Mouse (Mus musculus): Measurements from ENCODE around the gene 1810037I17Rik. TPM values are rescaled to one million over a fixed set of nuclear protein-coding genes. Genes with fewer than 3 reads are reported as not detected.
"Not testable (repeated sequence)": the region's sequence is repeated elsewhere in the genome, so short reads cannot be mapped to it uniquely, and the experiment has no call there.

1810037I17Rik gene
- polyA plus RNA-seq, 1 experiment from 2014 or later = 150 TPM

DNA sequence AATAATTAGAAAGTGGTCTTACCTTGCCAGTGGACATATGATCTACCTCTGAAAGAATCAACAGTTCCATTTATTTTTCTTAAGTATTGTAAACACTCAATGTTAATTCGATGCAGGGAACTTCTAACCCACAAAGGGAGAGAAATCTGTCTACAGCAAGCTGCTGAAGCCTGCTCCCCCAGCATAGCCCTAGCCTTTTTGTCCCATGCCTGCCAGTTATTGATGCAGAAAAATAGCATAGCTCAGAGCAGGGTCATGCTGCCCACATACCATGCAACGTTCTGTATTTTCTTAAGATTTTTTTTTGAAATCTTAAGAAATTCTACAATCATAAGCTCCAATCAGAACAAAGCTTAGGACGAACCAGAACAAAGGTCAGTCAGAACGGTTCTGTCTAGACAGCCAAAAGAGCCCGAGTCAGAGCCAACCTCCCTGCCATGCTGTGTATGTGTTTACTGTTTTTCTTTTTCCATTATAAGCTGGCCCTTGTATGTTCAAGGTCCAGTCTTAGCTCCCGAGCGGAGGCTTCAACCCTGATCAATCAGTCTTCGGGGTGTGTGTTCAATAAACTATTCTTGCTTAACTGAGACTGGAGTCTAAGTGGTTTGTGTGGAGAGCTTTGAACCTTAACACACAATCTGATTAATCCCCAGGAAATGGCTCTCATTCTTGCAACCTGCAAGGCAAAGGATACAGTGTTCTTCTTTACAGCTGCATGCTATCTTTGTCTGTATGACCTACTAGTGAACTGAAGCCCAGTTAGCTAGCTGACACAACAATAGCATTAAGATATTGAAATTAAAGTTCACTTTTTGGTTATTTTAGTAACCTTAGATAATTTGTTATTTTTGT, 2.1 kb upstream of the 1810037I17Rik start:
- Histone ChIP-seq H3K27ac (ENCODE audit: low read length) (no peak overlapping the region), H3K4me3 (ENCODE audit: low read depth, low read length) (no peak overlapping the region), H3K9me3 (ENCODE audit: control insufficient read depth, low read depth, low read length) (no peaks in the 10 kb centered on the region), H3K27me3 (ENCODE audit: control insufficient read depth, insufficient read depth, low read length) (no peaks in the 10 kb centered on the region), H3K36me3 (ENCODE audit: control insufficient read depth, insufficient read depth, low read length) (no peaks in the 10 kb centered on the region), H3K9ac (replicated peaks; ENCODE audit: low read depth, low read length) (no peak overlapping the region), H3K4me1 (ENCODE audit: control insufficient read depth, insufficient read depth, low read length) (peaks cover 4% of the 10 kb centered on the region; the same call in 1 of the 2 replicates), H3K4me2 (replicated peaks; ENCODE audit: low read depth, low read length) (no peak overlapping the region)
- WGBS = 67% methylated on average over 8 of the region's 8 CpGs
- ATAC-seq (ENCODE audit: insufficient number of reproducible peaks, insufficient read depth, low FRiP score, low read depth) = no peak

DNA sequence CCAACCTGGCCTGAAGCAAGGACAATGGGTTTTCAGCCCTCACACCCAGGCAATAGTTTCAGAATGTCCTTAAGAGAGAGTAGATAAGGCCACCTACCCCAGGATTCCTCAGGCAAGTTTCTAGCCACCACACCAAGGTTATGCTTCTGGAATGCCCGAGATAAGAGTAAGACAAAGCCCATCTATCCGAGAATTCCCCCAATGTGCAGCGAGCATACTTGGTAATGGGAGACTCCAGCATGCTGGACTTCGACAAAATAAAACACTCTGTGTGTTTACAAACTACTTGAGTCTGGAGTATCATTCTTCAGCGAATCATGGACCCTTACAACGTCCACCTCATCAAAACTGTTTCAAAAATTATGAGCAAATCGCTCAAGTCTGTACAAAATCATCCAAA, 856 bp upstream of the 1810037I17Rik start:
- peak overlapping the region; percentile 75; the same call in 1 of the 2 replicates for H3K27ac ChIP-seq (ENCODE audit: low read length)

DNA sequence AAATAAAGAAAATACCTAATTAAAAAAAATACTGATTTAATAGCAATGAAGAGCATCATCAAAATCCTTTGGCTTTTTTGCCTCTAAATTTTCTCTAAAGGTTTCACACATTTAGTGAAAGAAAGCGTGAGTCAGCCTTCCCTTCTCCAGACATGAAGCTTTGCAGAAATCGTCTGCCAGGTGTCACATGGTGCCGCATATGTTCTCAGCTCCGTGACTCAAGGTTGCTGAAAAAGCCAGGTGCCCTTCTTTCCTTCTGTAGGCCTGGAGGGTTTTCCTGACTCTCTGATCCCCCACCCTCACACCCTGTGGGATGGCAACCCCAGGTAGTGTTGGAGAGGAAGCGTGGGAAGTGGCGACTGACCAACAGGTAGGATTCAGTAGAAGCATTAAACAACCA, 5.7 kb downstream of the 1810037I17Rik start:
- ATAC-seq (ENCODE audit: insufficient number of reproducible peaks, insufficient read depth, low FRiP score, low read depth) = no peak
- no peak overlapping the region for H3K4me3 ChIP-seq (ENCODE audit: low read depth, low read length)
- no peak overlapping the region for H3K4me2 ChIP-seq (replicated peaks; ENCODE audit: low read depth, low read length)
- no peak overlapping the region for H3K9ac ChIP-seq (replicated peaks; ENCODE audit: low read depth, low read length)
- 89% methylated on average over 6 of the region's 6 CpGs for WGBS
- no peaks in the 10 kb centered on the region for H3K4me1 ChIP-seq (ENCODE audit: control insufficient read depth, insufficient read depth, low read length)
- no peaks in the 10 kb centered on the region for H3K9me3 ChIP-seq (ENCODE audit: control insufficient read depth, low read depth, low read length)
- no peak overlapping the region for H3K27ac ChIP-seq (ENCODE audit: low read length)
- H3K27me3 ChIP-seq (ENCODE audit: control insufficient read depth, insufficient read depth, low read length) = no peaks in the 10 kb centered on the region
- H3K36me3 ChIP-seq (ENCODE audit: control insufficient read depth, insufficient read depth, low read length) = no peaks in the 10 kb centered on the region; the same call in 1 of the 2 replicates

More for the DNA sequence above, 856 bp upstream of the 1810037I17Rik start:
- Histone ChIP-seq H3K9me3 (ENCODE audit: control insufficient read depth, low read depth, low read length) (no peaks in the 10 kb centered on the region), H3K4me1 (ENCODE audit: control insufficient read depth, insufficient read depth, low read length) (peaks cover 4% of the 10 kb centered on the region; the same call in 1 of the 2 replicates), H3K9ac (replicated peaks; ENCODE audit: low read depth, low read length) (no peak overlapping the region), H3K36me3 (ENCODE audit: control insufficient read depth, insufficient read depth, low read length) (no peaks in the 10 kb centered on the region), H3K27me3 (ENCODE audit: control insufficient read depth, insufficient read depth, low read length) (no peaks in the 10 kb centered on the region), H3K4me3 (ENCODE audit: low read depth, low read length) (peak overlapping the region; percentile 63), H3K4me2 (replicated peaks; ENCODE audit: low read depth, low read length) (peak overlapping the region; percentile 48)
- no peak for ATAC-seq (ENCODE audit: insufficient number of reproducible peaks, insufficient read depth, low FRiP score, low read depth)
- 54% methylated on average over 7 of the region's 7 CpGs for WGBS

DNA sequence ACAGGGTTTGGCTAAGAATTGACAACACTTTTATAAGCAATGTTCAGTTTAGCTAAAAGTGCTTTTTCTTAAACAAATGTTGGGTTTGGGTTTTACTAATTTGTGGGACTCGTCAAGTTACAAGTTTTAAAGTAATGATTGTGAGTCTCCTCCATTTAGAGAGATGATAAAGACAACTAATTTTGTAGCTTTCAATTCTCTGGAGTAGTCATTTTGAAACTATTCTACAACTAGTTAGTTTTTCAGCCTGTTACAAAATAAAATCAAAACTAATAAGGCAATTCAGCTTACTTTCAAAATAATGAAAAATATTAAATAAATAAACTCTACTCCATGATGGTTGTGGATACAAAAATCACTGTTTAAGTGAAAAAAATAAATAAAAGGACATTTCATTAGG, 8.5 kb downstream of the 1810037I17Rik start:
- no peak overlapping the region for H3K9ac ChIP-seq (replicated peaks; ENCODE audit: low read depth, low read length)
- no peak overlapping the region for H3K4me2 ChIP-seq (replicated peaks; ENCODE audit: low read depth, low read length)
- no peaks in the 10 kb centered on the region for H3K27me3 ChIP-seq (ENCODE audit: control insufficient read depth, insufficient read depth, low read length)
- no peaks in the 10 kb centered on the region for H3K9me3 ChIP-seq (ENCODE audit: control insufficient read depth, low read depth, low read length)
- no peak overlapping the region for H3K4me3 ChIP-seq (ENCODE audit: low read depth, low read length)
- no peaks in the 10 kb centered on the region; the same call in 1 of the 2 replicates for H3K36me3 ChIP-seq (ENCODE audit: control insufficient read depth, insufficient read depth, low read length)
- ATAC-seq (ENCODE audit: insufficient number of reproducible peaks, insufficient read depth, low FRiP score, low read depth) = no peak
- H3K4me1 ChIP-seq (ENCODE audit: control insufficient read depth, insufficient read depth, low read length) = no peaks in the 10 kb centered on the region
- 85% methylated on average over 1 of the region's 1 CpGs for WGBS
- H3K27ac ChIP-seq (ENCODE audit: low read length) = no peak overlapping the region

DNA sequence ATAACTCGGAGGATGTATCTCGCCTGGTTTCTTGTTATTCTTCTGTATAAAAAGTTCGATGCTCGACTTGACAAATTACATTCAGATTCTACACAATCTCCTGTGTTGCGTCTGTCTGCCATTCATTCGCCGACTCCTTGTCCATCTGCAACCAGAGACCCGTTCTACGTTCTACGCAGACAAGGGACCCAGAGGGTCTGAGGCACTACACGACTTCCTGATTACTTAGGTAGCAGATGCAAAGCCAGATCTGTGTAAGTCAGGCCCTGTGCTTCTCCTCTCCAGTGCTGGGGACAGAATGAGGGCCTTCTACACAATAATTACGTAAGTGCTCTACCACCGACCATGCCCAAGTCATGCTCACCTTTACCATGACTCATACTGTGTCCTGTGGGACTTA, 13.2 kb downstream of the 1810037I17Rik start:
- H3K27ac ChIP-seq (ENCODE audit: low read length); H3K4me1 ChIP-seq (ENCODE audit: control insufficient read depth, insufficient read depth, low read length); H3K9me3 ChIP-seq (ENCODE audit: control insufficient read depth, low read depth, low read length); H3K27me3 ChIP-seq (ENCODE audit: control insufficient read depth, insufficient read depth, low read length); H3K4me3 ChIP-seq (ENCODE audit: low read depth, low read length); H3K4me2 ChIP-seq (replicated peaks; ENCODE audit: low read depth, low read length); H3K36me3 ChIP-seq (ENCODE audit: control insufficient read depth, insufficient read depth, low read length); H3K9ac ChIP-seq (replicated peaks; ENCODE audit: low read depth, low read length); ATAC-seq (ENCODE audit: insufficient number of reproducible peaks, insufficient read depth, low FRiP score, low read depth): not testable (repeated sequence)
- WGBS = 80% methylated on average over 13 of the region's 13 CpGs

DNA sequence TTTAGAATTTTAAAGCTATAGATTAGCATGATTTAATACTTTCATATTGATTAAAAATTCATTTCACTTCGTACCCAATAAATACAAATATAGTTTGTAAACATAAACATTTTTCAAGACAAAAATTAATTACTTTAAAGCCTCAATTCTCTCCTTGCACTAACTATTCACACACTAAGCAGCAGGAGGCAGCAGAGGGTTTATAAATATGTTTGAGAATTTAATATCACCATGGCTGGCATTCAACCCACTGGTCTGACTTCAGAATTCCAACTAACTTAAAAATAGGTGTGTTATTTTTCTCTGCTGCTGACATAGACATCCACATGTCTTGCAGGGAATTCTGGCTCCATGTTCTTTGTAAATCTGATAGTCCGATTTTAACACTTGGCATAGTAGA, 15.2 kb downstream of the 1810037I17Rik start:
- Histone ChIP-seq H3K4me1 (ENCODE audit: control insufficient read depth, insufficient read depth, low read length) (no peaks in the 10 kb centered on the region), H3K4me3 (ENCODE audit: low read depth, low read length) (no peak overlapping the region), H3K27me3 (ENCODE audit: control insufficient read depth, insufficient read depth, low read length) (no peaks in the 10 kb centered on the region), H3K9ac (replicated peaks; ENCODE audit: low read depth, low read length) (no peak overlapping the region), H3K9me3 (ENCODE audit: control insufficient read depth, low read depth, low read length) (no peaks in the 10 kb centered on the region), H3K27ac (ENCODE audit: low read length) (no peak overlapping the region), H3K4me2 (replicated peaks; ENCODE audit: low read depth, low read length) (no peak overlapping the region), H3K36me3 (ENCODE audit: control insufficient read depth, insufficient read depth, low read length) (no peaks in the 10 kb centered on the region)
- 80% methylated on average over 2 of the region's 2 CpGs for WGBS
- no peak for ATAC-seq (ENCODE audit: insufficient number of reproducible peaks, insufficient read depth, low FRiP score, low read depth)

DNA sequence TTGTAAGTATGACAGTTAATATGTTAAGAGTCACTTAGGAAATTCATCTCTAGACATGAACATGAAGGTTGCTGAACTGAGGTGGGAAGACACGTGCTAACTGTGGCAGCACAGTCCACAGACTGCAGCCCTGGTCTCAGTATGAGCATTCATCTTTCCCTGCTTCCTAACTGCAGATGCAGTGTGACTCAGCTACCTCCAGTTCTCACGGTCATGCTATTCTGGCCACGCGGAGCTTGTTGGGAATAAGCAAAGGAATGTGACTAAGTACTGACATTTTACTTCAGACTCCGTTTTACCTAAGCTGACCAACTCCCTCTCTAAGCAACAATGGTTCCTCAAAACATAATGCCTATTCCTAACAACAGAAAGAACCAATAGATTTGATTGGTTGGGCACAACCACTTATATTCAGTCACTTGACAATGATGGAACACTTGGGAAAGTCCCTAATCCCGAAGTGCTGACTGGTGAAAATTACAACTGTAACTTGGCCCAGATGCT, 19.4 kb downstream of the 1810037I17Rik start:
- H3K9ac ChIP-seq (replicated peaks; ENCODE audit: low read depth, low read length) = no peak overlapping the region
- H3K4me3 ChIP-seq (ENCODE audit: low read depth, low read length) = no peak overlapping the region
- H3K36me3 ChIP-seq (ENCODE audit: control insufficient read depth, insufficient read depth, low read length) = no peaks in the 10 kb centered on the region; the same call in 1 of the 2 replicates
- H3K27me3 ChIP-seq (ENCODE audit: control insufficient read depth, insufficient read depth, low read length) = no peaks in the 10 kb centered on the region
- 69% methylated on average over 6 of the region's 6 CpGs for WGBS
- H3K4me1 ChIP-seq (ENCODE audit: control insufficient read depth, insufficient read depth, low read length) = no peaks in the 10 kb centered on the region
- H3K9me3 ChIP-seq (ENCODE audit: control insufficient read depth, low read depth, low read length) = no peaks in the 10 kb centered on the region
- no peak for ATAC-seq (ENCODE audit: insufficient number of reproducible peaks, insufficient read depth, low FRiP score, low read depth)
- no peak overlapping the region for H3K27ac ChIP-seq (ENCODE audit: low read length)
- no peak overlapping the region for H3K4me2 ChIP-seq (replicated peaks; ENCODE audit: low read depth, low read length)

DNA sequence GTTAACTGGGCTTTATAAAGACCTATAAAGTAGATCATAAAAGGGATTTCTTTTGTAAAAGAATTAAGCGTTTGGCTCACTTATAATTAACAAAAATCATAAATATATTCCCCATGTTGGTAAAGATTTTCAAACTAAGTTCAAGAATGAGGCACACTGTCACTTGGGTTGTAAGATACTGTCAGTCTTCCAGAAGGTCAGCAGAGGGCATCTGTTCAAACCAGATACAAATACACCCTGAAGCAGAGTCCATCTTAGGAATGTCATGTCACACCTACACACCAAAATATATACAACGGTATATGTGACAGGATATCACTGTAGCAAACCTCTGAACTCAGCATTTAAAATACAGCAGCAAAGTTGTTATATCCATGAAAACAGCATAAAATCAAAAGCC, 26.1 kb downstream of the 1810037I17Rik start:
- no peak for ATAC-seq (ENCODE audit: insufficient number of reproducible peaks, insufficient read depth, low FRiP score, low read depth)
- WGBS = 96% methylated on average over 2 of the region's 2 CpGs
- H3K9me3 ChIP-seq (ENCODE audit: control insufficient read depth, low read depth, low read length) = no peaks in the 10 kb centered on the region
- H3K27me3 ChIP-seq (ENCODE audit: control insufficient read depth, insufficient read depth, low read length) = no peaks in the 10 kb centered on the region
- H3K4me1 ChIP-seq (ENCODE audit: control insufficient read depth, insufficient read depth, low read length) = no peaks in the 10 kb centered on the region
- H3K4me2 ChIP-seq (replicated peaks; ENCODE audit: low read depth, low read length) = no peak overlapping the region
- H3K9ac ChIP-seq (replicated peaks; ENCODE audit: low read depth, low read length) = no peak overlapping the region
- H3K27ac ChIP-seq (ENCODE audit: low read length) = no peak overlapping the region
- no peak overlapping the region for H3K4me3 ChIP-seq (ENCODE audit: low read depth, low read length)
- peaks cover 10% of the 10 kb centered on the region for H3K36me3 ChIP-seq (ENCODE audit: control insufficient read depth, insufficient read depth, low read length)
